Mouse (Mus musculus): ENCODE measurements around the gene Ptprk.

The Ptprk gene

DNA sequence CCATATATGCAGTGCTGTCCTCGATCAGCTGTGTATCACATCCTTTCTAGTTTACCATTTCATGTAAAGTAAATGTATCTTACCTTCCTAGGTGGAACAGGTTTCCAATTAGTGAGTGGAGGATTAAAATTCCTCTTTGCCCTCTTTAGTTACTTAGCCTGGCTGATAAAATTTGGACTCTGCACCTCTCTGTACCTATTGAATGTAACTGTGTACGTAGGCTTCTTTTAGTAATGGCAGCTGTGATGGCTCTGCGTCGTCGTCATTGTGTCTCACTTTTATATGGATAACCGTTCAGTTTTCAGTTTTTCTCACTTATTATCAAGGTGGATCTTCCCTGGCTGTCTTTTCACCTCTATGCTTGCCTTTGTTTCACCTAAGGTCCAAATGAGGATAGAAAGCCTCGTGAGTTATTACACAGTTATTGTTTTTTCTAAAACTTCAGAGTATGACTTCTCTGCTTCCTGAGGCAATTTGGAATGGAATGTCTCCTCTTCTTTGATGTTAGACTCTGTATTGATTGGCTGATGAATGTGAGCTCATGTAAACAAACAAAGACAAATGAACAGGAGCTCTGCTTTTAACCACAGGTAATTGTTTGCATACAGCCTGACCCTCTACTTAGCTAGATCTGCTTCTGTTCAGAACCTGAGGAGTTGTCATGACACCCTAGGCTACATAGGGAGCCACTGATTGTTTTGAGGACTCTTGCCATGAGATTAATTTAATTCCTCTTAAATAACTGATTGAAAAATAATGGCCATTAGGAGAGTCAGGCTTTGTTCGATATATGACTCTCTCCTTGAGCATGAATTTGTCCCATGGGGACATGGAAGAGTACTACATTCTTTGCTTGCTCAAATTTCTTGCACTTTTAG is 197.3 kb downstream of the Ptprk start:
- DNase-seq (ENCODE audit: low read depth, low spot score) = no peak

DNA sequence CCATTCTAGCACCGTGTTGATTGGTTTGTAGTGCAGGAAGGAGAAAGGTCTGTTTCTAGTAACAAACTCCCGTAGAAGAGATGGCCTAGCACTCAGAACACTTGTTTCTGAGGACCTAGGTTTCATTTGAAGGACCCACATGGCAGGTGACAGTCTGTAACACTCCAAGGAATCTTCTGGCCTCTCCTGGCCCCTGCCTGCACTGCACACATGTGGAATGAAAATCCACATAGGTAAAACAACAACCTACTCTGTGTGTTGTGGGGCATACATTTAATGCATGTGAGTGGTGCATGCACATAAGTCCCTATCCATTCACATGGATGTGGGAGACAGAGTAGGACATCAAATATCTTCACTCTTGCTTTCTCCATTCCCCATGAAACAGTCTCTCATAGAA is 204.1 kb downstream of the Ptprk start:
- no peak for DNase-seq (ENCODE audit: low read depth, low spot score)

DNA sequence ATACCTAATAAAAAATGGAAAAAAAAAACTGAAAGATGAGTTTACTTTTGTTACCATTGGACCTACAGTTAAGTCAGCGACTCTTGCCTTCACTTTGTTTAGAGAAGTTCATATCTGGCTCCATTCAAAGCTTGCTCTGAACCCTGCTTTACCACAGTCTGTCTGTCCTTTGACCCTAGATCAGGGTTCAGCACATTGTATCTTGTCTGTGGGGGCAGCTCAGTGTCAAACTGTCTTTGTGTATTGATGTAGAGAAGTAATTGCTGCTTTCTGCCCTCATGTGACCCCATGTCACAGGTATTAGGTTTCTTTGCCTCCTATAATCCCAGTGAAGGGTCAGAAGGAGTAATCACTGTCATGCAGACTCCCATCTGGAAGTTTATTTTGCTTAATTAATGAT is 222.9 kb downstream of the Ptprk start:
- DNase-seq (ENCODE audit: low read depth, low spot score) = no peak

DNA sequence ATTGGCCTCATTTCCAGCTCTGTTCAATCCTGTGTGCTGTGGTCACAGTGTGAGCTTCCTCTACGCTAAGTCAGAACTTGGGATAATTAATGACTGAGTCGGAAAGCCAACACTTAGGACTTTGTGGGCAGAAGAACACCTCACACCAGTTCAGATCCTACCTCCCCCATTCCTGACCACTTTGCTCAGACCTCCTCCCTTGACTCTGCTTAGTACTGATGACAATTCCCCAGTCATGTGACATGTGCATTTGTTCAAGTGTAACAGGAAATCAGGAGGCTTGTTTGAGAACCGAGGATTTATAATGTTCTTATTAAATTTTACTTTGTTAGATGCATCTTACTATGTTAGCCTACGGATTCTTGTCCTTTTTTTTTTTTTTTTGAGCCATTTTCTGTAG is 224.6 kb downstream of the Ptprk start:
- DNase-seq (ENCODE audit: low read depth, low spot score) = no peak

DNA sequence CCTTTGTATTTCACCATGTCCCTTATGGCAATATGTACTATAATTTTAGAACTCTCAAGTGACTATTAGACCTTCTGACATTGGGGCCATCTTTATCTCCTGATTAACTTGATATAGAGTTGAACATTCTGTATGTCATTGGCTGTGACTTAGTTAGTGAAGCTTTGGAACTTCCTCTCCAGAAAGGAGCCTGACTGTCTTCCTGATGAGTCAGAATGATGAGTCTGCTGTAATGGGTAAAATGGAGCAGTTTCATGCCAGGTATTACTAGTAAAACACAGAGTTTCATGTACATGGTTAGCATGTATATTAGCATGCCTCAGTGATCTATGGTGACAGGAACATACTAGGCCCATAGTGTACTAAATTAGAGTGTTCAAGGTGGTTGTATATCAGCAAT is 229.2 kb downstream of the Ptprk start:
- no peak for DNase-seq (ENCODE audit: low read depth, low spot score)

DNA sequence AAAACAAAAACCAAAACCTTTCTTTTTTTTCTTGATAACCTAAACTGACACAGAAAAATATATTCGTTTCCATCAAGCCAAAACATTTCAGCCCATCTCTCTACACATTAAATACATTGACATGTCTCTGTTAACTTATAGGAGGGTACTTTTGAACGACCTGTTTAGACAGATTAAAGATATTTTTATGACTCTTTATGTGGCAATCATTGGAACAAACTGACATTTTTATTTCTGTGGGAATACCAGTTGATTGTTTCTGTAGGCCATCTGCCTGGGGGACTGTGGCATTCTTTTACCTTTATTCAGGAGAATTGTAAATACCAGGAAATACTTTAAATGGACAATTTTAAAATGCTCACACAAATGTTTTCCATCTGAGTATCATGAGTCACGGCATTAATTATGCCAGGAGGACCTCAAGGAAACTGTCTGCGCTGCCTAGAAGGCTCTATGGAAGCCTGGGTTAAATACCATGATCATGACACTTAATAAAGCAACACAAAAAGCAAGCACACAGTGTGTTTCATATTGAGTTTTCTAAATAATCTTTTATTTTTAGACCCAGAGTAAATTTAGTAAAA is 229.8 kb downstream of the Ptprk start:
- DNase-seq (ENCODE audit: low read depth, low spot score) = no peak

DNA sequence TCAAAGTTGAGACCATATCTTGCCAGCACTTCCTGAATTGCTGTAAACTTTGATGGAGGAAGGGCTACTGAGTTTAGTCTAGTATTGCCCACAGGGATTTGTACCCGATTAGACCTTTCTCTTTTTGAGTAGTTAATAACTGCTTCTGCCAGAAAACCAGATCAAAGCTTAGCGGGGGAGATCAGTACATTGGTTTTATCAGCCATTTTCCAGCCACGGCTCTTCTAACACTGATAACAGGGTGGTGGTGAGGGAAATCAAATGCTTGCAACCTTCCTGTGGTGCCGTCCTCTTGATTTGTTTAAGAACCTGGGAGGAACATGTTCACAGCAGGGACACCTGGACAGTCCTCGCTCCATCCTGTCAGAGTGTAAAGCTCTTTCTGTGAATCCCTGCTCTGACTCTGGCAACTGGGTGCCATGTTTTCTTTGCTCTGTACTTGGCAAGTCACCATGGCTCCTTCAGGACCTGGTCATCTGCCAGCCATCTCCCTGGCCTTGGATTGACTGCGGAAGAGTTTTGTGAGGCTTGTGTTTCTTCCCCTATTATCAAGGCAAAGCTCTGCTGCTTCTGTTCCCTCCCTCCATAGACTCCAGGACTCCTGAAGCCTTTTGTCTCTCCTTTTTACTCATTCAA is 231.9 kb downstream of the Ptprk start:
- no peak for DNase-seq (ENCODE audit: low read depth, low spot score)

DNA sequence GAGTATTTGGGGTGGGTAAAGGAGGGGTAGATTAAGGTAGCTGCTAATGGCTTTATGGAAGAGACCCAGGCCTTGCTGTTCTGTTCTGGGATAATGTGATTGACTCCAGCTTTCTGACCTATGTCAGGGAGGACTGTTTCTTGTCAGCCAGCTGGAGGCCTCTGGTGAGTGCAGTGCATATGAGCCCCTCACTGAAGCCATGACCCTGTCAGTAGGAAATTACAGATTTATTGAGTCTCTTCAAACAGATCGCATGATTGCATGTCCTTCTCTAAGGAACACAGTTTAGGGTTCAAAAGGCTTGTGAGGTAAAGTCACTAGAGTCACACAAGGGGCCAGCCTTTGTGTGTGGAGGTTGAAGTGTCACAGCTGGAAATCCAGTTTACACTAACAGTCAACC is 236.7 kb downstream of the Ptprk start:
- DNase-seq (ENCODE audit: low read depth, low spot score) = no peak

DNA sequence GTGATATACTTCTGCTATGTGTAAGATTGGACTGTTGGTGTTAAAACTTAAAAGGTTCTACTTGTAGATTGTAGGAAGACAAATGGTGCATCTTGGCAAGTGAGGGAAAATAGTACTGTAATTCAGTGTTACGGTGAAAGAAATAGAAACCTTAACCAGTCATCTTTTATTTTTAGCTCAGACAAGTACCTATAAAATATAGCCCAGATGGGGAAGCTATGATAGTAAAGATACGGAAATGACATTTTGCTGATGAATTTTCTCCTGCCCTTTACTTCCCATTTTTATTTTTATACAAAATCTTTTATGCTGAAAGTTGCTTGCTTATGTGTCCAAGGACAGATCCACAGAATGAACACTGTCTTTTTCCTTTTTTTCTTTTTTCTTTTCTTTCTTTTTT is 248.4 kb downstream of the Ptprk start:
- no peak for DNase-seq (ENCODE audit: low read depth, low spot score)

DNA sequence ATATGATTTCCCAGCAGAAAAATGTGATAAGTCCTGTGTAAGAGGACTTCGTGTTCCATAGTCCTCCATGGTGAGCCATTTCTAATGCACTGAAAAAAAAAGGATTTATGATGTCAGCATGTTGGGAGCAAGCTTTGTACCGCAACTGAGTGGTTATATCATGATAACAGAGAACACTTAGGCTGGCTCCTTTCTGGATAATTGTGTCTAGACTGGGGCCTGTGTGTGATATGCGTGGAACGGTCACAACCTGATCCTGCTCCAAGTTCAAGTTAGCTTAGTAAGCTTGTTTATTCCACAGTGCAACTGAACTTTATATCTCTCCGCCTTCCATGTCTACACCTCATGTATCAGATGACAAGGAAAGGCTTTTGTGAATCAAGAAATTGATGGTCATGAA is 260.6 kb downstream of the Ptprk start:
- DNase-seq (ENCODE audit: low read depth, low spot score) = no peak

DNA sequence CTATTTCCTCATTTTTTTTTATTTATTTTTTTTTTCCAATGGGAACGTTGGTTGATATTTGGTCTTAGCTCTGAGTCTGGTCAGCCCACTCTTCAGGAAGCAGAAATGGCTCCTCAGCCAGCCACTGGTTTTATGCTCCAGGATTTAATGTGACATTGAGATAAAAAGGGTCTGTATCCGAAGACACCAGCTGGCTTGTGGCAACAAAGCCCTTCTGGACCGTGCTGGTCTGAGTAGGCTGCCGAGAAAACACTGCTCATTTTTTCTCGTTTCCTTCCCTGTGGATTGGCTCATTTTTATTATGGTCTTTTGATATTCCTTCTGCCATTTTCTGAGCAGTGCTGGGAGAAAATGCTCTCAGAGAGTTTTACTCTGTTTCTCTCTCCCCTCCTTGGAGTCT is 263.9 kb downstream of the Ptprk start:
- no peak for DNase-seq (ENCODE audit: low read depth, low spot score)

DNA sequence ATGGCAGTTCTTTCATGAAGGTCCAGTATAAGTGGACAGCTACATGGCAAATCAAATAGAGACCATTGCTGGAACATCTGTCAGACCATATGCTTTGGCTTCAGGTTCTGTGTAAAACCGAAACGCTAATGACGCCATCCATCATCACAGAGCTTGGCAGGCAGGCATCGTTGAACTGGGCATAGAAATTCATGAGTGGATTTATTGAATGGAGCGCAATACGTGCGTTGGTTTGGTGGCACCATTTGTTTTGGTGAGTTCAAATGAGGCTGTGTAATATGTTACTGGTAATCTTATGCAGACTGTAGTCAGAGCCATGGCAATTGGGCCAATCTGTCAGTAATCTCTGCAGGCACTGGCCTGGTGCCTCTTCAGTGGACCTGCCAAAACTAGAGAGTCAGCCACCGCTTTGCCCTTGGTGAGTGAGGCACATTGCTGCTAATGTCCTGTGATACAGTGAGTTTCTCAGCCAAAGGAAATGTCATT is 270.6 kb downstream of the Ptprk start:
- no peak for DNase-seq (ENCODE audit: low read depth, low spot score)

DNA sequence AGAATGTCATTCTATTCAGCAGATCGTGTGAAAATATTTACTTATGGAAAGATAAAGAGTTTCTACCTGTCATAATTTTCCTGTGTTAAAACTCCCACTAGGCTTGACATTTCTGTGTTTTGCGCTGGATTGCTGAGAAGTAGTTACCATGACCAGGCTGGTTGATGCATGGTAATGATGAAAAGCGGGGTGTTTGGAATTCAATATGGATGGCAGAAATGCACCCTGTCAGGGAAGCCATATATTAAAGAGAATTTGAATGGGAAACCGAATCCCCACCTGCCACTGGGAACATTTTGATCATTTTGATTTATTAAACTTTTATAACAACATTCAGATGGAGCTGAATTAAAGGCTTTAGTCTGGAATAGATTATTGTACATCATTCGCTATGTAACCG is 290.7 kb downstream of the Ptprk start:
- no peak for DNase-seq (ENCODE audit: low read depth, low spot score)

DNA sequence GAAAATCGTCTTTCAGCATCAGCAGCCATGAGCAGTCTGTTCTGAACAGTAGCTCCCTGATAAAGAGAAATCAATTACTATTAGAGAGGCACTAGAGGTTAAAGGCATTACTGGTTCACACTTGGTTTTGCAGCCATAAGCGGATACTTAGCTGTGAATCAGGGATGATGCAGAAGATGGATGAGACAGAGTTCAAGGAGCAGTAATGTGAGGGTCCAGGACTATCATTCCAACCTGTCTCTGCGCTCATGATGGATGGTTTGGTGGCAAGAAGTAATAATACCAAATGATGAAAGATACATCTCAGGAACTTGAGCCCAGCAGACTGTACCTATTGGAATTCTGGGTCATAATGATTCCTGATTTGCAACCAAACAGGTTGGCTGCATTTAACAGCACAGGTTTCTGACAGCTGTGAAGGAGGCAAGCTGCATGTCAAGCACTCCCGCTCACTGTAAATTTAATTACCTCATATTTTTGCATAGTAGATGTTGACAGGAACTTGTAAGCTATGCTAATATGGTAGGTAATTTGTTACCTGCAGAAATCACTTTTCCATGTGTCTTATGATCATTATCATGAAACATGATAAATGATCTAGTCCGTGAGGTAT is 291.6 kb downstream of the Ptprk start:
- no peak for DNase-seq (ENCODE audit: low read depth, low spot score)

DNA sequence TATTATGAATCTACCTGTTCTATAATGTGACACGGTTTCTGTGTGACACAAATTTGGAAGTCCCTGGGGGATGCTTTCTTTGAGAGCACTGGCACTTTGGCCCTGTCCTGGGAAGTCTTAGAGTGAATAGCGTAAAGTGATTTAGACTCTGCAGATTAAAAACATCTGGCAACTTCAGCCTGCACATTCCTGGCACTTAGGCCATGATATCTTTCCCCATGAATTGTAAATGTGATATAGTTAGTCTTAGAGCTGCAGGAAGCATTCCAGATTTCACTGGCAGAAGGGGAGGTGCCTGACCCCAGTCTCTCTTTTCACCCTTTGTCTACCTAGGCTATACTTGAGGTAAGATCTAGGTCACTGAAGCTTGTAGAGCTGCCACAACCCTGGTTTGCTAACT is 295.2 kb downstream of the Ptprk start:
- DNase-seq (ENCODE audit: low read depth, low spot score) = no peak

DNA sequence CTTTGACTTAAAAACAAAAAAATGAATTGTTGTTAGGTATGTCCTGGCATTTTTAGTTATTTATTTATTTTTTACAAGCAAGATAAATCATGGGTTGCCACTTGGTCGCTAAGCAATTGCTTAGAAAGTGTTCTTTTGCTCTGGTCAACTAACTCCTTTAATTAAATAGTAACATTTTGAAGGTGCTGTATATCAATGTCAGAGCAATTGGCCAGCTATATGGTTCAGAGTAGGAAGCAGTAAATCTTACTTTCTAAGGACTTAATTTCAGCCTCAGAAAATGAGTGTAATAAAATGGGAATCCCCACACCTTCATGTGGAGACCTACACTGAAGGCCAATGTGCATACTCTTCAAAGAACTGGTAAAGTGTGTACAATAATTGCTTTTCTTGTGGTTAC is 300.3 kb downstream of the Ptprk start:
- no peak for DNase-seq (ENCODE audit: low read depth, low spot score)

DNA sequence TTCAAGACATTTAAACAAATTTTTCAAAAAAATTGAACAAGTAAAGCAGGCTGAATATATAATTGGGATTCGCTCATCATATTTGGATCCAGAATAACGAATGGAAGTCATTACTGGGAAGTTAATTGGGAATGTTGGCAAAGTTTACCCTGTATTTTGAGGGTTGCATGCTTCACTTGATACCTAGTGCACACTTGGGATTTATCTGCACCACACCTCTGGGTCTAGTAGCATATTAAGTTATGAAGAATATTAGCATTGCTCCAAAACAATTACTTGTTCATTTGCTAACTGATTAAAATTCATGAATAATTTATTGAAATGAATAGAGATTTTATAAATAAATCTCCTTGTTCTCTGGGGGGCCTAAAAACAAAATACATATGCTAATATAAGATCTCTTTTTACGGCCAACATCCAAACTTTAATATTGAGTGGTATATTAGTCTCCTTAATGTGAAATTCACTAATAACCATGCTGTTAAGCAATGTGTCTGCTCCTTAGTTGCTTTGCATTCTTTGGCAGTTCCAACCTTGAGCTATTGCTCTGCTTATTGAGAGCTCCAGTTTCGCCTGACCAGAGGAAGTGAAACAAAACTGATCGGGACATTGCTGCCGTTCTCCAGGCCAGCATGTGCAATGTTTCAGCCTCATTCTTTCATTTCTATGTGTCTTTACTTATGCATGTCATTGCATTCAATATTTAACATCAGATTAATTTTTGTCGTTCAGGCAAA is 305.3 kb downstream of the Ptprk start:
- DNase-seq (ENCODE audit: low read depth, low spot score) = no peak

DNA sequence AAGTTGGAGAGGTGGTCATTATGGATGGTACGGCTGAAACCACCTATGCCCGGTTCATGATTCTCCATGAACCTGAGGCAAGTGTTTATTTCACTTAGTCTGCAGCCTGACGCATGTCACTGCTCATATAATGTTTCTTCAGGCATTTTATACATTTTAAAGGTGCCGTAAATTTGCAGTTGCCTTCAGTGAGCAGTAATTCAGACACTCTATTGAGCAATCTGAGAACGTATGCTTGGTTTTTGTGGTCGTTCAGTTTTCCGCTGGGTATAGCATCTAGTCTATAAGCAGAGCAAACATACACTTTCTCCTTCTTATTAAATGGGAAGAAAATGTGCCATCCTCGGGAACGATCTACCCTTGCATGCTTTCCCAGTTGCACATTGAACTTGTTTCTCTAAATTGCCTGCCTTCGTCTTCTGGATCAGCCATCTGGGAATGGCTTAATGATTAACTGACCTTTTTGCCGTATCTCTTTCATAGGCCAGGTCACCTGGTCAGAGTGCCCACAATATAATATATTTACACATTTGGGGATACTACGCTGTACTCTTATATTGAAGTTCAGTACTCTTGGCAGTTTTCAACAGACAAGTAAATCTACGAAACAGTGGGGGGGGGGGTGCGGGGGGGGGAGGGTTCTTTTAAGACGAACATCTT is 313.1 kb downstream of the Ptprk start:
- DNase-seq (ENCODE audit: low read depth, low spot score) = no peak

DNA sequence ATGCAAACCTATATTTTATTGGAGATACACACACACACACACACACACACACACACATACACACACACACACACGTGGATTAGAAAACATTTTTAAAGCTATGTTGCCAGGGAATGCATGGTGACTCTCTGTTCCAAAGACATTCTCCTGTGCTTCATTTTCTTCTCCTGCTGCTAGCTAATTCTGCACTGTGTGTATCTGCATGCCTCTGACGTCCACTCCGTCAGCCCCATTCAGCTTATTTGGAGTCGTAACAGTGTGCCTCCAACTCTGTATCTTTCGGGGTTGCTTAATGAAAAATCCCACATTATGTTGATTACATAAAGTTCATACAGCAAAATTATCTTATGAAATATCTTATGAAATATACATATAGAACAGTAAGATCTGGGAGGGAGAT is 316.5 kb downstream of the Ptprk start:
- DNase-seq (ENCODE audit: low read depth, low spot score) = no peak

DNA sequence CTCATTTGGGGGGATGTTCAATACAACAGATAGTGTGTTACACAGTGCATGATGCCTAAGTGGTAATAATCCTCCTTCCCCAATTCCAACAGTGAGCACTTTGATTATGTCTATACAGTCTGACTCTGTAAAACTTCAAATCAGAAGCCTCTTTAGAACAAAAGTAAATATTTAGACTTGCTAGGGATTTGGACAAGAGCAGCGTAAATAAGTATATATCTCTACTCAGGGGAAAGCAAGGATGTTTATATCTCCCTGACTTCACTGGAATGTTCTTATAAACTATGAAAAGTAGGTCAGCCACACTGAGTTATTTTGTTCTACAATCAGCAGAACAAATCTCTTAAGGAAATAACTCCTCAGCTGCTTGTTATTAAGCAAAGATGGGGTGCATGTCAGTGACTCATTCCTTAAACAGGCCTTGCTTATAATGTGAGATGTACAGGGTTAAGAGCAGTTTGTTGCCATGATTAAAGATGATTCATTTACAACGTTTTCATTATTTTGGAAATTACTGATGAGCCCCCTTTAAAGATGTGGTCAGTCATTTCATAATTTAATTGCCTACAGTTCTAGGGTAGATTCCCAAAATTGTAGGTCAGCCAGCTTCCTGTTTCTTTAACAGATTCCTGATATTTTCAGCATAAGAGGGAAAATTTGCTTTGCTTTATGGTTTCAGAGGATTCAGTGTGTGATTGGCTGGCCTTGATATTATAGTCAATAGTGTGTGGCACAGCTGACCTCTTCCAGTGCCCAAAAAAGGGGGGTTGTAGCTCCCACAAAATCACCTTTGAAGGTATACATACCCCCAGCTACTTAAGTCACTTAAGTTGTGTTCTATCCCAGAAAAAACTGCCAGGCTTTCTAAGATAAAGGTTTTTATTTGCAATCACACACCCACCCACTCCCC is 321.2 kb downstream of the Ptprk start:
- DNase-seq (ENCODE audit: low read depth, low spot score) = no peak
